Mouse (Mus musculus) adrenal gland, postnatal 10 days (tissue): ENCODE results near the gene Grm4. TPM values are rescaled to one million over a fixed set of nuclear protein-coding genes. Genes with fewer than 3 reads are reported as not detected.

ENCODE experiments used
- DNase-seq: peaks from one replicate; pipeline ENCODE4 v3.0.0; 2021; ENCODE audit warnings: mixed read lengths
- long read RNA-seq, 2 experiments: library from polyadenylated mRNA; stranded (forward); transcript quantifications; one replicate each; pipeline ENCODE4 v2.0.0; 2021
- total RNA-seq, 2 experiments: library from RNA; stranded (reverse); gene quantifications; 2 replicates each; pipeline ENCODE4 v1.2.3; 2021

Gene Grm4
- 1 to 10 TPM; 1.9 to 3.5 TPM for total RNA-seq
- long read RNA-seq, experiment 1: 0 reads
- long read RNA-seq, experiment 2, partial matches to known transcripts: 1 of 1 reads
- long read RNA-seq, experiment 2, other reads (novel, unspliced or antisense): 0 of 1 reads

- DNase-seq: no peak
These were observed at the start of gene Grm4 for GRCm38 (mm10) chr17:27521303-27521702. TSS of gene Grm4 (minus strand) at chr17:27521403.

GRCm38 (mm10) chr17:27568228-27568627 is 47.0 kb upstream of the Grm4 start:
- no peak for DNase-seq

- no peak for DNase-seq
These were observed 44.7 kb upstream of the Grm4 start for GRCm38 (mm10) chr17:27565942-27566267.

GRCm38 (mm10) chr17:27565163-27565941 is 44.1 kb upstream of the Grm4 start, which contains the start of gene AI413582:
TSS of gene AI413582 (minus strand) at chr17:27565756.
- peak; percentile 99 for DNase-seq

- DNase-seq: no peak
These were observed 43.4 kb upstream of the Grm4 start for GRCm38 (mm10) chr17:27564391-27565162.

- DNase-seq: no peak
These were observed 42.6 kb upstream of the Grm4 start for GRCm38 (mm10) chr17:27563771-27564244.

GRCm38 (mm10) chr17:27561809-27562526 is 40.8 kb upstream of the Grm4 start:
- DNase-seq: peak; percentile 80

- no peak for DNase-seq
These were observed 39.8 kb upstream of the Grm4 start for GRCm38 (mm10) chr17:27560926-27561480.

- no peak for DNase-seq
These were observed 38.4 kb upstream of the Grm4 start for GRCm38 (mm10) chr17:27559596-27559995.

- no peak for DNase-seq
These were observed 37.6 kb upstream of the Grm4 start for GRCm38 (mm10) chr17:27558845-27559244.

GRCm38 (mm10) chr17:27557927-27558661 is 36.9 kb upstream of the Grm4 start:
- no peak for DNase-seq

GRCm38 (mm10) chr17:27557181-27557926 is 36.2 kb upstream of the Grm4 start:
- peak; percentile 56 for DNase-seq

GRCm38 (mm10) chr17:27556315-27557011 is 35.3 kb upstream of the Grm4 start, which contains the start of gene Hmga1:
TSS of gene Hmga1 (plus strand) at chr17:27556497.
- DNase-seq: peak; percentile 94

GRCm38 (mm10) chr17:27555512-27556172 is 34.4 kb upstream of the Grm4 start:
- DNase-seq: peak; percentile 83

GRCm38 (mm10) chr17:27555075-27555511 is 33.9 kb upstream of the Grm4 start:
- peak; percentile 58 for DNase-seq

- DNase-seq: no peak
These were observed 33.1 kb upstream of the Grm4 start for GRCm38 (mm10) chr17:27554062-27554960.

- DNase-seq: no peak
These were observed 31.3 kb upstream of the Grm4 start for GRCm38 (mm10) chr17:27552215-27553201.
